Mouse (Mus musculus): ENCODE results near the gene Ankrd44. TPM values are rescaled to one million over a fixed set of nuclear protein-coding genes. Genes with fewer than 3 reads are reported as not detected.

Gene Ankrd44
- polyA plus RNA-seq, 1 experiment from 2014 or later = 18.3 TPM

DNA sequence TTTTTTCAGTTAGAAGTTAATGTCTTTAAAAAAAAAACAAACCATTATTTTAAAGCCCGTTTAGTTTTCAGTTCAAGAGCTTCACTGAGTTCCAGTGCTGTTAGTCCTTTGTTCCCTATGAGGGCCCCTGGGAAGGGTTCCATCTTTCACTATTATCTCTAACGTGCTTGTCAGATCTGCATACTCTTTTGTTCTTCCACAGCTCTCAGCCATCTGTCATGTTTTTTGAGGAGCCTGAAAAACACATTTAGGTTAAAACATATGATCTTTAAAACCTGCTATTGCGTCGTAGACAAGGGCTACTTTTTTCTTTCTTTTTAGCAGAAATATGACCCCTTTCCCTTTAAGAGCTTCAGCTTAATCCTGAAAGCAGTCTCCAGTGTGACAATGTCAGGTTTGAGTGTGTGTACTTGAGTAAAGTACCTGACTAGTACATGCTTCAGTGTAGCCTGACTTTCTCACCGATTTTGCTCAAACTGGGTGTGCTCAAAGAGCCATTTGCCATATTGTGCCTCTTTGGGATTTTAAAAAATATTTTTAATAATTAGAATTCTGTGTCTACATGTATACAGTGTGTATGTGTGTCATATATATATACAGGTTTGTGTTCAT is 285.9 kb downstream of the Ankrd44 start:
- Histone ChIP-seq H3K4me1 (ENCODE audit: insufficient read depth) (no peaks in the 10 kb centered on the region), H3K27ac (ENCODE audit: low read depth) (no peak overlapping the region), H3K9ac (no peak overlapping the region), H3K4me2 (no peak overlapping the region), H3K27me3 (ENCODE audit: insufficient read depth, low read length) (no peaks in the 10 kb centered on the region), H3K4me3 (ENCODE audit: low read depth, low read length) (no peak overlapping the region), H3K9me3 (ENCODE audit: low read depth, low read length) (no peaks in the 10 kb centered on the region), H3K36me3 (ENCODE audit: insufficient read depth) (no peaks in the 10 kb centered on the region)
- 20% methylated on average over 5 of the region's 5 CpGs for WGBS
- TF ChIP-seq CTCF (IDR thresholded peaks at IDR 0.05; ENCODE audit: low read depth) = no peak
- DNase-seq = peak; percentile 31
- ATAC-seq (ENCODE audit: insufficient read depth) = no peak

DNA sequence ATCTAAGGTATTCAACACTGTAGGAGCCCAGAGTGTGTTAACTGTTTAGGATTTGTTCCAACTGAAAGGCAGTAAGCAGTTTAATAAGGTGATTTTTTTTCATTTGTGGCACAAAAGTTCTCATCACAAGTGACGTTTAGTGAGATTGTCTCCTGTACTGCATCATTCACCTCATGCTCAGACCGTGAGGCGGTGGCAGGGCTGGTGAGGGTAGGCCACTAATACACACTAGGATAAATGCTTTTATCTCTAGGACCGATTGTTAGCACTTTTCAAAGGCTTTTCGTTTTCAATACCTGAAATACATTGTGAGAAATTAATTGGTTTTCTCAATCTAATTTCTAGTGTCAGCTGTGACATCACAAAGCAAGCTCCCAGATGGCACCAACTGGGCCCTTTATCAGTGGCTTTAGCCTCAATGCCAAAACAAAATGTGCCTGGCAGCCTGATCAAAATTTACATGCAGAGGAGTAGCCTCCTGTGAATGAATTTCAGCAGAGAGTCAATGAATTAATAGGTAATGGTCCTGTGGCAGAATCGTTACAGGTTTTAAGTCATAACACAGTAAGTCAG is 286.6 kb downstream of the Ankrd44 start:
- Histone ChIP-seq H3K4me1 (ENCODE audit: insufficient read depth) (no peaks in the 10 kb centered on the region), H3K4me2 (no peak overlapping the region), H3K9ac (no peak overlapping the region), H3K27me3 (ENCODE audit: insufficient read depth, low read length) (no peaks in the 10 kb centered on the region), H3K36me3 (ENCODE audit: insufficient read depth) (no peaks in the 10 kb centered on the region), H3K4me3 (ENCODE audit: low read depth, low read length) (no peak overlapping the region), H3K27ac (ENCODE audit: low read depth) (no peak overlapping the region), H3K9me3 (ENCODE audit: low read depth, low read length) (no peaks in the 10 kb centered on the region)
- WGBS = 68% methylated on average over 6 of the region's 6 CpGs
- DNase-seq (no peak), ATAC-seq (ENCODE audit: insufficient read depth) (no peak)
- TF ChIP-seq CTCF (IDR thresholded peaks at IDR 0.05; ENCODE audit: low read depth) = no peak

DNA sequence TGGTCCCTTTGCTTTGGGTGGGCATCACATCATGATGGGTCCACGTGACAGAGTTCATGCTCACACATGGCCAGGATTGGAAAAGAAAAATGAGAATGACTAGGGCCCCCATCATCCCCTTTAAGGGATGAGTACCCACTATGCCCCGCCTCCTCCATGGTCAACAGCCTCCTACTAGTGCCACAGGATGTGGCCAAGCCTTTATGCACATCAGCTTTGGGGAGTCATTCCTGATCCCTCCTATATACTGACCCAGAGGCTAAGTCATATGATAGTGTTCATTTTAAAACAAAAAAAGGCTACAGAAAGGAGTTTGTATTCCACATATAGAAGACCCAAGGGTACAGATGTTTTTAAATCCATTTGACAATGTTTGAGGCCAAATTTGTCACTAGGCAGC is 287.1 kb downstream of the Ankrd44 start:
- TF ChIP-seq CTCF (IDR thresholded peaks at IDR 0.05; ENCODE audit: low read depth) = no peak
- H3K36me3 ChIP-seq (ENCODE audit: insufficient read depth) = no peaks in the 10 kb centered on the region
- H3K9ac ChIP-seq = no peak overlapping the region
- H3K4me1 ChIP-seq (ENCODE audit: insufficient read depth) = no peaks in the 10 kb centered on the region
- H3K27ac ChIP-seq (ENCODE audit: low read depth) = no peak overlapping the region
- H3K4me2 ChIP-seq = no peak overlapping the region
- DNase-seq (no peak), ATAC-seq (ENCODE audit: insufficient read depth) (no peak)
- no peak overlapping the region for H3K4me3 ChIP-seq (ENCODE audit: low read depth, low read length)
- no peaks in the 10 kb centered on the region for H3K9me3 ChIP-seq (ENCODE audit: low read depth, low read length)
- H3K27me3 ChIP-seq (ENCODE audit: insufficient read depth, low read length) = no peaks in the 10 kb centered on the region
- 87% methylated on average over 2 of the region's 2 CpGs for WGBS

DNA sequence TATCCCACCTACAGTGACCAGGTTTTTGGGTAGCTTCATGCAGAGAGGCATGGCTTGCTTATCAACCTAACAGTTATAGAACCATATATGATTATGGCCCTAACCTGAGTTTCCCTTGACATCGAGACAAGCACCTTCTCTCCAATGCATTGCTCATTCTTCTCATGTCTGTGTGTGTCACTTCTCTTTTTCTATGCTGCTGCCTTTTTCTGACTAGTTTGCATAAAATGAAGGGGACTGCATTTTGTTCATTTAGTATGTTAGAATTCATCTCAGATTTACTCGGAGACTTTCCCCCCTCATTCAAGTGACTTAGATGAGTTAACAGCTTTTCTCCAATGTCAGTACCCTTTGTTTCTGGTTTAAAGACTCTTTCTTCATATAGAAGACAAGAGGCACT is 288.8 kb downstream of the Ankrd44 start:
- H3K36me3 ChIP-seq (ENCODE audit: insufficient read depth) = no peaks in the 10 kb centered on the region
- TF ChIP-seq CTCF (IDR thresholded peaks at IDR 0.05; ENCODE audit: low read depth) = no peak
- H3K4me3 ChIP-seq (ENCODE audit: low read depth, low read length) = no peak overlapping the region
- no peaks in the 10 kb centered on the region for H3K27me3 ChIP-seq (ENCODE audit: insufficient read depth, low read length)
- H3K27ac ChIP-seq (ENCODE audit: low read depth) = no peak overlapping the region
- ATAC-seq (ENCODE audit: insufficient read depth) (no peak), DNase-seq (no peak)
- H3K9ac ChIP-seq = no peak overlapping the region
- no peaks in the 10 kb centered on the region for H3K9me3 ChIP-seq (ENCODE audit: low read depth, low read length)
- H3K4me1 ChIP-seq (ENCODE audit: insufficient read depth) = no peaks in the 10 kb centered on the region
- H3K4me2 ChIP-seq = no peak overlapping the region
- 92% methylated on average over 2 of the region's 2 CpGs for WGBS

DNA sequence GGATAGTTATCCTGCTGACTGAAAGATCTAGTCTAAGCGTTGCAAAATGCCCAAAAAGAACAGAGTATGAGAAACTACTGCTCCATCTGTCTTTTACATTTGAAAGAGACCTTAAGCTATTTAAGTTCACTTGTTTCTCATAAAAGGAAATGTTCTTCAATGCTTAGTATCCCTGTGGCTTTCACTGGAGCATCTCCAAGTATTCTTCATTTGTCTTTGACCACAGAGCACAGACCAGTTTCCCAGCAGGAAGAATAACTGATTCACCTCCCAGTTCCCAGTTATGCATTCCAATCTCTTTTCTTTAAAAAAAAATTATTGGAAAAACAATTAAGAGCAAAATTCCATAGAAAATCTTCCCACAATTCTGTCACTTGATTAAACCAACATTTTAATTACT is 297.1 kb downstream of the Ankrd44 start:
- no peaks in the 10 kb centered on the region for H3K27me3 ChIP-seq (ENCODE audit: insufficient read depth, low read length)
- ATAC-seq (ENCODE audit: insufficient read depth) (no peak), DNase-seq (no peak)
- 62% methylated on average over 1 of the region's 1 CpGs for WGBS
- H3K9ac ChIP-seq = no peak overlapping the region
- H3K27ac ChIP-seq (ENCODE audit: low read depth) = no peak overlapping the region
- H3K4me3 ChIP-seq (ENCODE audit: low read depth, low read length) = no peak overlapping the region
- no peaks in the 10 kb centered on the region for H3K4me1 ChIP-seq (ENCODE audit: insufficient read depth)
- no peaks in the 10 kb centered on the region for H3K36me3 ChIP-seq (ENCODE audit: insufficient read depth)
- no peak for TF ChIP-seq CTCF (IDR thresholded peaks at IDR 0.05; ENCODE audit: low read depth)
- H3K9me3 ChIP-seq (ENCODE audit: low read depth, low read length) = no peaks in the 10 kb centered on the region
- H3K4me2 ChIP-seq = no peak overlapping the region

DNA sequence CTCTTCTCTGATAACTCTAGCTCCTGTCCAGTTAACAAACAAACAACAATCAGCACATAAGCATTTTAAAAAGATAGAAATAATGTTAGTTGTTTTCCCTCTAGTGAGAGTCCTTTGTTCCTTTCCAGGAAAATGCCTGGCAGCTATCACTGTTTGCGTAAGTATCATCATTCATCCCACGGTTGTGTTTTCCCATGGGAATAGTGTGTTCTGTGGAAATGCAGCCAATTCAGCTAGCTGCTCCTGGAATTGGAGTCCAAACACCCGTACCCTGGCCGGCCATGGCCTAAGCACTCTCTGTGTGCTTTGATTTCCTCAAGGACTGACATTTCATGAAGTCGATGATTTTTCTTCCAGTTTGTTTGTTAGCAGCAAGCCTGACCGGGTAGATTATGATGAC is 311.2 kb downstream of the Ankrd44 start:
- Histone ChIP-seq H3K27ac (ENCODE audit: low read depth) (no peak overlapping the region), H3K9me3 (ENCODE audit: low read depth, low read length) (no peaks in the 10 kb centered on the region), H3K27me3 (ENCODE audit: insufficient read depth, low read length) (no peaks in the 10 kb centered on the region), H3K4me3 (ENCODE audit: low read depth, low read length) (no peak overlapping the region), H3K4me2 (no peak overlapping the region), H3K36me3 (ENCODE audit: insufficient read depth) (no peaks in the 10 kb centered on the region), H3K4me1 (ENCODE audit: insufficient read depth) (peaks cover 6% of the 10 kb centered on the region; the same call in 1 of the 2 replicates), H3K9ac (no peak overlapping the region)
- no peak for TF ChIP-seq CTCF (IDR thresholded peaks at IDR 0.05; ENCODE audit: low read depth)
- ATAC-seq (ENCODE audit: insufficient read depth) (no peak), DNase-seq (peak; percentile 35)
- WGBS = 72% methylated on average over 6 of the region's 6 CpGs

DNA sequence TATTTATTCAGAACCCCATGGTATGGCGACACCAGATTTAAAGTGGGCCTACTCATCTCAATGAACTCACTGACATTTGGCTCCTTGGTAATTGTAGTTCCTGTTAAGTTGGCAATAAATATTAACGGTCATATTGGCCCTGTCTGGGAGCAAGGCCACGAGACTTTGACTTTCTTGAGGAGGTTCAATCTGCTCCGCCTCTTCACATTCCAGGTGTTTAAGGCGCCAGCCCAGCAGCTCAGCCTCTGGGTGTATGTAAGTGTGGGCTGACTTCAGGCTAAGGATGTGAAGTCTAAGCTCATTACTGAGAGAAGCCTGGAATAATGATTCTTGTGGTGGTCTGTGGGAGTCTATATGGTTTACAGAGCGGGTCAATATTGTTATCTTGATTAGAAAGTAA is 313.8 kb downstream of the Ankrd44 start:
- Histone ChIP-seq H3K4me3 (ENCODE audit: low read depth, low read length) (no peak overlapping the region), H3K36me3 (ENCODE audit: insufficient read depth) (no peaks in the 10 kb centered on the region), H3K9me3 (ENCODE audit: low read depth, low read length) (no peaks in the 10 kb centered on the region), H3K4me2 (no peak overlapping the region), H3K27me3 (ENCODE audit: insufficient read depth, low read length) (no peaks in the 10 kb centered on the region), H3K4me1 (ENCODE audit: insufficient read depth) (peaks cover 6% of the 10 kb centered on the region; the same call in 1 of the 2 replicates), H3K9ac (no peak overlapping the region), H3K27ac (ENCODE audit: low read depth) (peak overlapping the region; percentile 45; the same call in 1 of the 2 replicates)
- WGBS = 61% methylated on average over 6 of the region's 6 CpGs
- ATAC-seq (ENCODE audit: insufficient read depth) (peak; percentile 66), DNase-seq (peak; percentile 16)
- no peak for TF ChIP-seq CTCF (IDR thresholded peaks at IDR 0.05; ENCODE audit: low read depth)

Measured in lung, embryonic 14.5 days (tissue).